Mouse (Mus musculus) CH12.LX (cell line): Measurements from ENCODE around the gene Btf3l4. TPM values are rescaled to one million over a fixed set of nuclear protein-coding genes. Genes with fewer than 3 reads are reported as not detected.

Source experiments
- DNase-seq: peaks from one replicate; pipeline ENCODE4 v3.0.0-alpha.2; 2013; ENCODE audit errors: extremely low read depth
- H3K27ac ChIP-seq: 2 replicates; pipeline ENCODE4 v1.5.1; 2012; ENCODE audit warnings: low read depth, mild to moderate bottlenecking, control low read depth, moderate library complexity; ENCODE audit not compliant: insufficient read depth
- H3K27me3 ChIP-seq: replicated peaks from 2 replicates; pipeline ENCODE3; 2012; ENCODE audit warnings: inconsistent platforms
- H3K36me3 ChIP-seq, 2 experiments: replicated peaks in 1 of 2; 2 replicates each; pipeline versions ENCODE3 to v1.6.1; 2012; ENCODE audit warnings: inconsistent platforms in 1 of 2, low read length in 1 of 2, mild to moderate bottlenecking in 1 of 2, mixed read lengths in 1 of 2, moderate library complexity in 1 of 2; ENCODE audit not compliant: control insufficient read depth in 1 of 2, insufficient read depth in 1 of 2
- H3K4me1 ChIP-seq, 2 experiments: 2 replicates each; pipeline ENCODE4 v1.6.1; 2012; ENCODE audit warnings: inconsistent platforms in 1 of 2, moderate library complexity in 1 of 2; ENCODE audit not compliant: insufficient read depth in 2 of 2, control insufficient read depth in 1 of 2
- H3K4me2 ChIP-seq: 2 replicates; pipeline ENCODE4 v1.6.1; 2012; ENCODE audit warnings: low read depth, mild to moderate bottlenecking, control low read depth; ENCODE audit not compliant: poor library complexity, insufficient read depth, severe bottlenecking
- H3K4me3 ChIP-seq, 3 experiments: fragments of 150-350 bp in 1 of 3; sonication (generic) in 1 of 3; replicated peaks in 1 of 3; 2 replicates each; pipeline versions ENCODE3 to v1.5.1; 2011 to 2012; ENCODE audit warnings: low read depth in 2 of 3, low read length in 2 of 3, mild to moderate bottlenecking in 2 of 3, moderate library complexity in 2 of 3, control low read depth in 1 of 3, improper control_type of control experiment in 1 of 3, inconsistent platforms in 1 of 3, mixed read lengths in 1 of 3; ENCODE audit not compliant: poor library complexity in 1 of 3
- H3K79me2 ChIP-seq: replicated peaks from 2 replicates; pipeline ENCODE4 v1.6.1; 2012; ENCODE audit warnings: mild to moderate bottlenecking, moderate library complexity; ENCODE audit not compliant: control insufficient read depth, poor library complexity, insufficient read depth, severe bottlenecking; ENCODE audit errors: extremely low read depth
- H3K9ac ChIP-seq: 2 replicates; pipeline ENCODE4 v1.6.1; 2012; ENCODE audit warnings: low read depth, mild to moderate bottlenecking, control low read depth, moderate library complexity; ENCODE audit not compliant: insufficient read depth
- H3K9me3 ChIP-seq: replicated peaks from 2 replicates; pipeline ENCODE3; 2012; ENCODE audit warnings: low read length, inconsistent platforms, mixed read lengths
- HCFC1 ChIP-seq: IDR thresholded peaks from 2 replicates; pipeline ENCODE4 v1.6.1; 2012; ENCODE audit warnings: low read depth, mild to moderate bottlenecking, inconsistent platforms, low read length, improper control_type of control experiment
- IRF4 ChIP-seq: IDR thresholded peaks from 2 replicates; pipeline ENCODE4 v1.6.1; 2014; ENCODE audit warnings: low read depth, mild to moderate bottlenecking, inconsistent platforms, low read length, improper control_type of control experiment
- MAX ChIP-seq: IDR thresholded peaks from 2 replicates; pipeline ENCODE4 v1.6.1; 2011; ENCODE audit warnings: low read length, improper control_type of control experiment
- MEF2A ChIP-seq: IDR thresholded peaks from 2 replicates; pipeline ENCODE4 v1.6.1; 2014; ENCODE audit warnings: low read depth, mild to moderate bottlenecking, inconsistent platforms, low read length, improper control_type of control experiment, borderline replicate concordance
- NELFE ChIP-seq: IDR thresholded peaks from 2 replicates; pipeline ENCODE4 v1.6.1; 2011; ENCODE audit warnings: low read depth, low read length, improper control_type of control experiment
- SMC3 ChIP-seq: IDR thresholded peaks from 2 replicates; pipeline ENCODE4 v1.6.1; 2011; ENCODE audit warnings: low read depth, low read length, improper control_type of control experiment
- TBP ChIP-seq: conservative IDR thresholded peaks from 2 replicates; pipeline ENCODE4 v1.6.1; 2011; ENCODE audit warnings: low read depth, low read length, improper control_type of control experiment
- USF2 ChIP-seq: conservative IDR thresholded peaks from 2 replicates; pipeline ENCODE4 v1.6.1; 2011; ENCODE audit warnings: low read depth, low read length, improper control_type of control experiment
- ZMIZ1 ChIP-seq: IDR thresholded peaks from 2 replicates; pipeline ENCODE4 v1.6.1; 2012; ENCODE audit warnings: low read depth, mild to moderate bottlenecking, inconsistent platforms, low read length, improper control_type of control experiment
- dilution Hi-C: fragments of 300-500 bp; cut with MboI; formaldehyde crosslinking; loops from 2 replicates; pipeline ENCODE4 v1.14.3; 2020; ENCODE audit warnings: low sequenced_read_pairs; ENCODE audit not compliant: extremely low pct_unique_long_range_greater_than_20kb, extremely low pct_ligation_motif_present
- in situ Hi-C: fragments of 300-500 bp; cut with MboI; formaldehyde crosslinking; loops from 3 replicates; pipeline ENCODE4 v1.14.3; 2019; ENCODE audit warnings: low sequenced_read_pairs, low pct_ligation_motif_present, low pct_unique_long_range_greater_than_20kb, mixed read lengths
- polyA plus RNA-seq: library from polyadenylated mRNA; unstranded; fragments of >175 nt; gene quantifications from 2 replicates; pipeline ENCODE4 v1.2.1, GENCODE M21; 2012; ENCODE audit warnings: low read depth; ENCODE audit not compliant: insufficient read length
- total RNA-seq, 2 experiments: library from RNA; depleted of rRNA; stranded (reverse); fragments of 300-350 nt in 1 of 2; fragments of >200 nt in 1 of 2; gene quantifications; 2 replicates each; pipeline ENCODE4 v1.2.3; 2012 to 2014

The Btf3l4 gene
- total and polyA plus RNA-seq, 3 experiments: 33.3 to 67.6 (median 52.7) TPM

- in situ Hi-C loops: no loop called here
- no peak overlapping the region for H3K9ac ChIP-seq
- H3K4me3 ChIP-seq: no peak overlapping the region
- no peaks in the 10 kb centered on the region for H3K9me3 ChIP-seq
- H3K27ac ChIP-seq: no peak overlapping the region
- no peak for TF ChIP-seq SMC3
- TF ChIP-seq IRF4: no peak
- no peak for TF ChIP-seq MEF2A
- TF ChIP-seq ZMIZ1: no peak
- no peak for TF ChIP-seq TBP
- TF ChIP-seq NELFE: no peak
- TF ChIP-seq MAX: no peak
- no peak for TF ChIP-seq USF2
- no peak for TF ChIP-seq HCFC1
- TF ChIP-seq, all 38 proteins: peak for 0
- H3K27me3 ChIP-seq: no peaks in the 10 kb centered on the region
- dilution Hi-C loops: no loop called here
- no peaks in the 10 kb centered on the region for H3K36me3 ChIP-seq
- no peak overlapping the region for H3K4me2 ChIP-seq
- no peaks in the 10 kb centered on the region for H3K79me2 ChIP-seq
- DNase-seq: no peak
- H3K4me1 ChIP-seq: 0 out of 4 replicates have a peak, but pooled peaks cover 0 to 2% of the 10 kb centered on the region in 2 experiments
Observed at GRCm38 (mm10) chr4:108768527-108768926, 64.9 kb downstream of the Btf3l4 start.

Other genes starting within 250 kb of the Btf3l4 start
- gene Cc2d1b, start 213.7 kb downstream of the Btf3l4 start, total RNA-seq (2012; rRNA removed): 60.9 and 61.4 TPM in 2 replicates
- 48.9 and 59.0 TPM in 2 replicates for gene Cc2d1b, start 213.7 kb downstream of the Btf3l4 start, total RNA-seq (2014; rRNA removed)
- gene Cc2d1b, start 213.7 kb downstream of the Btf3l4 start, polyA plus RNA-seq: 57.5 and 69.1 TPM in 2 replicates
- gene 3110021N24Rik, start 114.0 kb downstream of the Btf3l4 start, total RNA-seq (2012; rRNA removed): 0.13 and 0.17 TPM in 2 replicates
- not detected in 2 replicates for gene 3110021N24Rik, start 114.0 kb downstream of the Btf3l4 start, total RNA-seq (2014; rRNA removed)
- gene 3110021N24Rik, start 114.0 kb downstream of the Btf3l4 start, polyA plus RNA-seq: not detected in 2 replicates
- 2.5 and 2.8 TPM in 2 replicates for gene Zfyve9, start 52.8 kb downstream of the Btf3l4 start, total RNA-seq (2012; rRNA removed)
- 0.83 and 0.89 TPM in 2 replicates for gene Zfyve9, start 52.8 kb downstream of the Btf3l4 start, total RNA-seq (2014; rRNA removed)
- gene Zfyve9, start 52.8 kb downstream of the Btf3l4 start, polyA plus RNA-seq: 1.6 and 1.7 TPM in 2 replicates
- 35.9 and 45.5 TPM in 2 replicates for gene Txndc12, start 987 bp upstream of the Btf3l4 start, total RNA-seq (2012; rRNA removed)
- 61.4 and 62.3 TPM in 2 replicates for gene Txndc12, start 987 bp upstream of the Btf3l4 start, total RNA-seq (2014; rRNA removed)
- gene Txndc12, start 987 bp upstream of the Btf3l4 start, polyA plus RNA-seq: 44.1 and 52.7 TPM in 2 replicates
- 36.1 and 48.4 TPM in 2 replicates for gene Kti12, start 14.2 kb upstream of the Btf3l4 start, total RNA-seq (2012; rRNA removed)
- 51.4 and 66.0 TPM in 2 replicates for gene Kti12, start 14.2 kb upstream of the Btf3l4 start, total RNA-seq (2014; rRNA removed)
- gene Kti12, start 14.2 kb upstream of the Btf3l4 start, polyA plus RNA-seq: 73.8 and 81.3 TPM in 2 replicates
- 7.0 and 11.2 TPM in 2 replicates for gene A730015C16Rik, start 15.0 kb upstream of the Btf3l4 start, total RNA-seq (2012; rRNA removed)
- gene A730015C16Rik, start 15.0 kb upstream of the Btf3l4 start, total RNA-seq (2014; rRNA removed): not detected in 2 replicates
- 0.26 and 0.48 TPM in 2 replicates for gene A730015C16Rik, start 15.0 kb upstream of the Btf3l4 start, polyA plus RNA-seq
- gene Rab3b, start 45.4 kb upstream of the Btf3l4 start, total RNA-seq (2012; rRNA removed): 0.55 and 0.85 TPM in 2 replicates
- 0.15 and 0.56 TPM in 2 replicates for gene Rab3b, start 45.4 kb upstream of the Btf3l4 start, total RNA-seq (2014; rRNA removed)
- gene Rab3b, start 45.4 kb upstream of the Btf3l4 start, polyA plus RNA-seq: 0.76 and 0.94 TPM in 2 replicates
- 37.7 and 41.9 TPM in 2 replicates for gene Nrd1, start 167.0 kb upstream of the Btf3l4 start, total RNA-seq (2012; rRNA removed)
- gene Nrd1, start 167.0 kb upstream of the Btf3l4 start, total RNA-seq (2014; rRNA removed): 83.8 and 104 TPM in 2 replicates
- gene Nrd1, start 167.0 kb upstream of the Btf3l4 start, polyA plus RNA-seq: 144 and 147 TPM in 2 replicates